Mouse (Mus musculus): Measurements from ENCODE around the gene Kdm8.

Gene Kdm8

GRCm38 (mm10) chr7:125462200-125462599, 17.7 kb downstream of the Kdm8 start:
- DNase-seq (ENCODE audit: low read depth, low spot score): no peak

GRCm38 (mm10) chr7:125469937-125470336, 25.5 kb downstream of the Kdm8 start:
- peak; percentile 79 for DNase-seq (ENCODE audit: low read depth, low spot score)

GRCm38 (mm10) chr7:125470901-125471300, 26.4 kb downstream of the Kdm8 start:
- DNase-seq (ENCODE audit: low read depth, low spot score): no peak

- peak; percentile 83 for DNase-seq (ENCODE audit: low read depth, low spot score)
These were observed 27.7 kb downstream of the Kdm8 start for GRCm38 (mm10) chr7:125471991-125472741.

- no peak for DNase-seq (ENCODE audit: low read depth, low spot score)
These were observed 30.1 kb downstream of the Kdm8 start for GRCm38 (mm10) chr7:125474535-125474934.

- no peak for DNase-seq (ENCODE audit: low read depth, low spot score)
These were observed 31.2 kb downstream of the Kdm8 start for GRCm38 (mm10) chr7:125475601-125476251.

GRCm38 (mm10) chr7:125478391-125478984, 34.0 kb downstream of the Kdm8 start:
- DNase-seq (ENCODE audit: low read depth, low spot score): no peak

- no peak for DNase-seq (ENCODE audit: low read depth, low spot score)
These were observed 36.0 kb downstream of the Kdm8 start for GRCm38 (mm10) chr7:125480518-125480917.

GRCm38 (mm10) chr7:125482339-125482738, 37.9 kb downstream of the Kdm8 start:
- no peak for DNase-seq (ENCODE audit: low read depth, low spot score)

- no peak for DNase-seq (ENCODE audit: low read depth, low spot score)
These were observed 38.4 kb downstream of the Kdm8 start for GRCm38 (mm10) chr7:125482886-125483285.

- DNase-seq (ENCODE audit: low read depth, low spot score): no peak
These were observed 40.3 kb downstream of the Kdm8 start for GRCm38 (mm10) chr7:125484791-125485190.

- no peak for DNase-seq (ENCODE audit: low read depth, low spot score)
These were observed 41.7 kb downstream of the Kdm8 start for GRCm38 (mm10) chr7:125486121-125486630.

- DNase-seq (ENCODE audit: low read depth, low spot score): no peak
These were observed 42.6 kb downstream of the Kdm8 start for GRCm38 (mm10) chr7:125487126-125487525.

- no peak for DNase-seq (ENCODE audit: low read depth, low spot score)
These were observed 44.2 kb downstream of the Kdm8 start for GRCm38 (mm10) chr7:125488706-125489105.

- DNase-seq (ENCODE audit: low read depth, low spot score): no peak
These were observed 45.2 kb downstream of the Kdm8 start for GRCm38 (mm10) chr7:125489636-125490035.

GRCm38 (mm10) chr7:125490947-125491735, 46.7 kb downstream of the Kdm8 start, which contains the start of gene Nsmce1:
TSS of gene Nsmce1 (minus strand) at chr7:125491596.
- peak; percentile 96 for DNase-seq (ENCODE audit: low read depth, low spot score)

GRCm38 (mm10) chr7:125491760-125492159, 47.3 kb downstream of the Kdm8 start:
- no peak for DNase-seq (ENCODE audit: low read depth, low spot score)

- no peak for DNase-seq (ENCODE audit: low read depth, low spot score)
These were observed 48.1 kb downstream of the Kdm8 start for GRCm38 (mm10) chr7:125492551-125492950.

- DNase-seq (ENCODE audit: low read depth, low spot score): no peak
These were observed 51.5 kb downstream of the Kdm8 start for GRCm38 (mm10) chr7:125495864-125496440.

- DNase-seq (ENCODE audit: low read depth, low spot score): no peak
These were observed 55.7 kb downstream of the Kdm8 start for GRCm38 (mm10) chr7:125499927-125500868.
